Mouse (Mus musculus): Measurements from ENCODE around the gene Cdh20.
"Not testable (repeated sequence)": the region's sequence is repeated elsewhere in the genome, so short reads cannot be mapped to it uniquely, and the experiment has no call there.

The Cdh20 gene

DNA sequence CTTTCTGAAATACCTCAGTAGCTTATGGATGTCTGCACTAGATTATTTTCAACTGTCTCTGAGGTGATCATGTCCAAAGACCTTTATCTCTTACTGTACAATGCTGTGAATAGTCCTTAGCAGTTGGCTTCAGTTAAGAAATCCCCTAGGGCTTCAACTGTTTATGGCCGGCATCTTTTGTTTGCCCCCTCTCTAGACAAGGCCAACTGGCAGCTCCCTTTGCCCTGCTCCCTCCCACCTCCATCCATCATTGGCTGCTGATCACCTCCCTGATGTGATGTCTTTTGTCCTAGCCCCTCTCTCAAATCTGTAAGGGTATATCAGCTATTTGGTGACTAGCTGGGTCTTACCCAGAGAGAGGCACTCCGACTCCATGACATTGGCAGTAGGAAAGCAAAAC is 148.2 kb downstream of the Cdh20 start:
- DNase-seq (ENCODE audit: low read depth): no peak

GRCm38 (mm10) chr1:104917307-104917836 is 149.0 kb downstream of the Cdh20 start:
- no peak for DNase-seq (ENCODE audit: low read depth)

DNA sequence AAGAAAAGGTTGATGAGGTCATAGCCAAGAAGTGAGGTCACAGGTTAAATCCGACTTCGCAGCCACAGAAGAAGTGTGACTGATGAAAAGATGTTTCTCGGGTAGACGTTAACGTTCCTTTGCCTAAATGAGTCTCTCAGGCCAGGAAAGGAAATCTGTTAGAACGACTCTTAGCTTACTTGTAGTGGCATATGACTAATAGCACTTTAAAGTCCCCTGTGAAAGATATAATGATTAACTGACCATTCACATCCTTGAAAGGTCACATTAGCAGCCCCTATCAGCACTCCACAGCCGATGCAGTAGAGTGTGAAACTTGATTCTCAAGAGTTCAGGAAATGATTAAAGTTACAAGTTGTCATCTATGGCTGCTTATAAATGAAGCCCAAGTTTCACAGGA is 164.7 kb downstream of the Cdh20 start:
- DNase-seq (ENCODE audit: low read depth): no peak

GRCm38 (mm10) chr1:104936966-104937365 is 168.6 kb downstream of the Cdh20 start:
- no peak for DNase-seq (ENCODE audit: low read depth)

- DNase-seq (ENCODE audit: low read depth): no peak
Measured at GRCm38 (mm10) chr1:104939156-104939555, 170.8 kb downstream of the Cdh20 start.

GRCm38 (mm10) chr1:104944470-104945109 is 176.3 kb downstream of the Cdh20 start:
- DNase-seq (ENCODE audit: low read depth): no peak

GRCm38 (mm10) chr1:104945110-104945489 is 176.8 kb downstream of the Cdh20 start:
- DNase-seq (ENCODE audit: low read depth): no peak

- not testable (repeated sequence) for DNase-seq (ENCODE audit: low read depth)
Measured at GRCm38 (mm10) chr1:104949640-104950039, 181.3 kb downstream of the Cdh20 start.

DNA sequence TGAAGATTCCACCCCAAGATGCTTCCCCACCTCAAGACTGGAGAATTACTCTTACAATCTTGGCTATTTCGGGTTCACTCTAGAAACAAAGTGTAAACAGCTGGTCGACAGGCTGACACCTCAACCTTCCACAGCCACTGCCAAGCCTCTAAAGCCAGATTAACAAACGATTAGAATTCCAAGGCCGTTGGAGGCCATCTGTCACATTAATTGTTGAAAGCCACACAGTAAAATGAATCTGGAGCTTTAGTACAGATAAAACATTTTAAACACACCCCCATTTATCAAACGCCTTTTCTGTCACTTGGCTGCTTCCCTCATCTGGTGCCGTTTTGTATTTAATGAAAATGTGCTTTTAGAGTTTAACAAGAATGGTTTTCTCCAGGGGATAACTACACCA is 188.7 kb downstream of the Cdh20 start:
- DNase-seq (ENCODE audit: low read depth): no peak

GRCm38 (mm10) chr1:104961670-104962069 is 193.3 kb downstream of the Cdh20 start:
- DNase-seq (ENCODE audit: low read depth): no peak

DNA sequence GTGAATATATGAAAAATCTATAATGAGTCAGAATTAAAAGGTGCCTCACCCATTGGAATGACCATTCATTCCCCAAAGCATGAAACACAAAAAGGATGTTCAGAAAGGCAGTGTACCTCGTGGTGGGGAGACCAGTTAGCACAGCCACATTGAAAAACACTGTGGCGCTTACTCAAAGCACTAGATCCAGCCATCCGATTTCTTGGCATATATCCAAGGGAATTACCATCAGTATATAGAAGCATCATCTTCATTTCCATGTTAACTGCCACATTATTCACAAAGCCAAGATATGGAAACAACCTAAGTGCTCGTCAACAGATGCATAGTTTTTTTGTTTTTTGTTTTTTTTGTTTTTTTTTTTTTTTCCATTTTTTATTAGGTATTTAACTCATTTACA is 193.9 kb downstream of the Cdh20 start:
- DNase-seq (ENCODE audit: low read depth): no peak

GRCm38 (mm10) chr1:104979068-104979467 is 210.7 kb downstream of the Cdh20 start:
- DNase-seq (ENCODE audit: low read depth): no peak

- no peak for DNase-seq (ENCODE audit: low read depth)
Measured at GRCm38 (mm10) chr1:104980273-104980672, 211.9 kb downstream of the Cdh20 start.

DNA sequence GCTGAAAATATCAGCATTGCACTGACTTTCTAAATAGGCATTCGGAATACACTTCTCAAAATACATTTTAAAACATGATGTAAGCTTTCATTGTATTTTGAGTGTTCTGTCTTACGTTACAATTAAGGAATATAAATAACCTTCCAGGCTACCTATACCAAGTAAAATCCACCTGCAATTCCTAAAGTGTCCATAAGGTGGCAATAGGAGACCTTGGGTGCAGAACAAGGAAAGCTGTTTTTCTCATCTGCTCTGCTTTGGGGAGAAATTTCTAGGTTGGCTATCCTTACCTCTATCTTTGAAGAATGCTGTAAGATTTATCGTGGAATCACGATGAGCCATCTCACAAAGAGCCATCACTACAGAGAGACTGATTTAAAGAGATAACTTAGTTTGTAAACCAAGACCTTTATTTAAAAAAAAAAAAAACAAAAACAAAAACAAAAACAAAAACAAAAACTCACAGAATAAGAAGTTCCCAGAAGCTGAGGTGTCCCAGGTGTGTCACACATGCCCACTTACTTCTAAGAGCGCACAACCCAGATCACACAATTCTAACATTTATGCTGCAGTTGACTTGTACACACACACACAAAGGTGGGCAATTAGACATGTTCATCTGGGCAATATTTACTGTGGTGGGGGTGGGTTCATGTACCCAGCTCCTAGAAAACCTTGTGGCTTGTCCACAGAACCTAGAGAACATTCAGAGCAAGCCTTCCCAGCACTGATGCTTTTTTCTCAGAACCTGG is 218.1 kb downstream of the Cdh20 start:
- peak; percentile 71 for DNase-seq (ENCODE audit: low read depth)

DNA sequence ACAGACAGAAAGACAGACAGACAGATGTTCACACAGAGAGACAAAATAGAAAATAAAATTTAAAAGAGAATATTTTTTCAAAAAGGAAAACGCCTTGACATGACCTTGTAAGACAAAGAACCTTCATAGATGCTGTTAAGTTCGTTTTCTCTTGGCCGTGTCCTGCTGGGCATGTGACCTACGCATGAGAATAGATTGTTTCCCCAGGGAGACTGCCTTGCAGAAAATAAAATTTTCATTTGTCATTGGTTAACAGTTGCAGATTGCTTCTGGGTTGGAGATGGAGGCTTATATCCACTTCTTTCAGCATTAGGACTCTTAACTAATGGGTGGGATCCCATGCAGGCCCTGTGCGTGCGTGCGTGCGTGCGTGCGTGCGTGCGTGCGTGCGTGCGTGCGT is 219.2 kb downstream of the Cdh20 start:
- no peak for DNase-seq (ENCODE audit: low read depth)

DNA sequence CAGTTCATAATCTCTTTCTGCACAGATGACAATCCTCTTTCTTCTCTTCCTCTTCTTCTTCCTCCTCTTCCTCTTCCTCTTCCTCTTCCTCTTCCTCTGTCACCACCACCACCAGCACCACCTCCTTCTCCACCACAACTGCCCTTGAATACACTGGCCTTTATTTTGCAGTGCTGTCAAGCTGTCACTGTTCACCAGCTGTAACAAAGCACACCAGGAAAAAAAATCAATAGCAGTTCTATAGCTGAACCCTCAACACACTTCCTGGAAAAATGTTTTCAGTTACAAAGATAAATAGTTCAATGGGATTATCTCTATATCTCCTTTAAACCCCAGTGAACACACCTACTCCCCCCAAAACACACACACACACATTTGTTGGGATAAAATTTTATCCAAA is 224.1 kb downstream of the Cdh20 start:
- DNase-seq (ENCODE audit: low read depth): no peak

GRCm38 (mm10) chr1:104993905-104994611 is 225.7 kb downstream of the Cdh20 start:
- no peak for DNase-seq (ENCODE audit: low read depth)

GRCm38 (mm10) chr1:104994612-104994986 is 226.3 kb downstream of the Cdh20 start:
- DNase-seq (ENCODE audit: low read depth): no peak

- no peak for DNase-seq (ENCODE audit: low read depth)
Measured at GRCm38 (mm10) chr1:104997814-104998213, 229.5 kb downstream of the Cdh20 start.

DNA sequence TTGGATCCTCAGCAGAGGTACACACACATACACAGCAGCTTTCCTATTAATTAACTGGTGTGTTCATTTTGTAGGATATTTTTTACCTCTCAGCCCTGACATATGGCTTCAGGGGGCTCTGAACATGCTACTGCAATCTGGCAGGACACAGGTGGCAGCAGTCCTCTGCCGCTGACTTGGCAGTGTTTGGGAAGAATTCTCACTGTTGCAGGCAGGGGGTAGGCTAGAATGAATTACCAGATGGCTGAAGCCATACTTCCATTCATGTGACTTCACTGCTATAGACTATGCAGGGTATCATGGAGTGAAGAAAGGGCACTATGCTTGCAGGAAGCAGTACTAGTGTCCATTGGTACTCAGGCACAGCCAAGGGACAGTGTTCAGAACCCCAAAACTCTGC is 233.8 kb downstream of the Cdh20 start:
- no peak for DNase-seq (ENCODE audit: low read depth)

- DNase-seq (ENCODE audit: low read depth): no peak
Measured at GRCm38 (mm10) chr1:105003786-105004185, 235.5 kb downstream of the Cdh20 start.

GRCm38 (mm10) chr1:105012616-105013015 is 244.3 kb downstream of the Cdh20 start:
- DNase-seq (ENCODE audit: low read depth): no peak

DNA sequence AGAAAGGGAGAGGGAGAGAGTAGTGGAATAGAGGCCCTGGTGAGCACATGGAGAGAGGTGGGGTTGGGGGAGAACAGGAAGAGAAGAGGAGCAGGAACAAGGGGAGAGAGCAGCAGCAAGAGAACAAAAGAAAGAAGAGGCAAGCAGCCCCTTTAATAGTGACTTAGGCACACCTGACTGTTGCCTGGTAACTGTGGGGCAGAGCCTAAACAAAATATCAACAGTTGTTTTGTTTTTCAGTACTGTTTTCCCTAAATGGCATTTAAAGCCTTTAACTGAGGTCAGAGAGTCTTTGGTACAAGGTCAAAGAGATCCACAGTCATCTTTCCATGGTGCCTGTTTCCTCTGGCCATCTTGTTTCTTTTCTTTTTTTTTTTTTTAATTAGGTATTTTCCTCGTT is 245.0 kb downstream of the Cdh20 start:
- DNase-seq (ENCODE audit: low read depth): no peak
